Mouse (Mus musculus) v-Abl transformed pro-B cells (cell line): Measurements from ENCODE around the gene Bpi.

Source experiments
- in situ Hi-C, 2 experiments: fragments of 400-800 bp; cut with MboI; formaldehyde crosslinking; loops; one replicate each; pipeline ENCODE4 v1.15.1; 2025; ENCODE audit not compliant: unreplicated experiment in 2 of 2

The Bpi gene

GRCm38 (mm10) chr2:158258005-158258418 is at the start of gene Bpi:
Gene Bpi, plus strand, starts transcription at chr2:158258094.
- in situ Hi-C loops: no loop called here

- in situ Hi-C loops: loop anchor here (5.0 to 10.0 kb wide), 5 partner anchors 105 to 602 kb away; no protein-coding TSS in a partner anchor
Measured at GRCm38 (mm10) chr2:158209776-158210175, 48.1 kb upstream of the Bpi start.

GRCm38 (mm10) chr2:158210503-158210902 is 47.4 kb upstream of the Bpi start:
- in situ Hi-C loops: no loop called here

GRCm38 (mm10) chr2:158210958-158211357 is 46.9 kb upstream of the Bpi start:
- in situ Hi-C loops: no loop called here

- in situ Hi-C loops: no loop called here
Measured at GRCm38 (mm10) chr2:158211764-158212471, 46.0 kb upstream of the Bpi start.

- in situ Hi-C loops: no loop called here
Measured at GRCm38 (mm10) chr2:158215283-158216117, 42.4 kb upstream of the Bpi start.

GRCm38 (mm10) chr2:158216510-158216909 is 41.4 kb upstream of the Bpi start:
- in situ Hi-C loops: no loop called here

GRCm38 (mm10) chr2:158219562-158219961 is 38.3 kb upstream of the Bpi start:
- in situ Hi-C loops: no loop called here

- in situ Hi-C loops: no loop called here
Measured at GRCm38 (mm10) chr2:158221446-158222084, 36.3 kb upstream of the Bpi start.

- in situ Hi-C loops: no loop called here
Measured at GRCm38 (mm10) chr2:158222664-158223063, 35.2 kb upstream of the Bpi start.

GRCm38 (mm10) chr2:158223497-158223896 is 34.4 kb upstream of the Bpi start:
- in situ Hi-C loops: no loop called here

GRCm38 (mm10) chr2:158225301-158225700 is 32.6 kb upstream of the Bpi start:
- in situ Hi-C loops: no loop called here

- in situ Hi-C loops: no loop called here
Measured at GRCm38 (mm10) chr2:158228670-158229502, 29.0 kb upstream of the Bpi start, which contains the start of gene D630003M21Rik. Gene D630003M21Rik, minus strand, starts transcription at chr2:158229222.

- in situ Hi-C loops: no loop called here
Measured at GRCm38 (mm10) chr2:158229503-158229892, 28.4 kb upstream of the Bpi start.

- in situ Hi-C loops: no loop called here
Measured at GRCm38 (mm10) chr2:158230617-158231016, 27.3 kb upstream of the Bpi start.

GRCm38 (mm10) chr2:158231071-158231470 is 26.8 kb upstream of the Bpi start:
- in situ Hi-C loops: no loop called here

GRCm38 (mm10) chr2:158232414-158232813 is 25.5 kb upstream of the Bpi start:
- in situ Hi-C loops: no loop called here

- in situ Hi-C loops: no loop called here
Measured at GRCm38 (mm10) chr2:158233106-158233505, 24.8 kb upstream of the Bpi start.

- in situ Hi-C loops: no loop called here
Measured at GRCm38 (mm10) chr2:158236698-158237097, 21.2 kb upstream of the Bpi start.

- in situ Hi-C loops: no loop called here
Measured at GRCm38 (mm10) chr2:158238101-158238500, 19.8 kb upstream of the Bpi start.
